Mouse (Mus musculus) stomach, postnatal 0 days (tissue): ENCODE measurements at regions not wholly inside any gene's neighbourhood (a gene's known extent, or its start where the extent isn't known, plus 50 kb on each side); places are given as distances from the start of the nearest gene placed in this dataset.

Experiments
- CTCF ChIP-seq: IDR thresholded peaks from 2 replicates; pipeline ENCODE4 v1.5.1; 2016; ENCODE audit warnings: antibody characterized with exemption, low read depth, mild to moderate bottlenecking, moderate library complexity
- EP300 ChIP-seq: optimal IDR thresholded peaks from 2 replicates; pipeline ENCODE3; 2016; ENCODE audit warnings: antibody characterized with exemption

- no peak for TF ChIP-seq CTCF
- TF ChIP-seq EP300, result no peak
Measured at GRCm38 (mm10) chr6:94369991-94370390, 86.3 kb upstream of the Magi1 start.
